In genomic region chr1:162548917-162549613, GRCm38 (mm10) we compare ENCODE assay signal across 7 mouse cellular contexts. TPM values are rescaled to one million over a fixed set of nuclear protein-coding genes. Genes with fewer than 3 reads are reported as not detected.
A peak's percentile ranks its signal among the peaks of the same experiment; 100 is the strongest.
DNase-seq lines count a peak whose midpoint lies in the region; ATAC-seq and TF ChIP-seq lines count a peak whose summit lies in the region.

No protein-coding gene starts in this region.

- no peak for TF ChIP-seq POLR2A in limb, embryonic 14.5 days (IDR thresholded peaks at IDR 0.05; ENCODE audit: borderline replicate concordance, extremely low read depth, insufficient read depth, insufficient read length)

- 69% methylated on average over 10 of the region's 10 CpGs for WGBS in forebrain, embryonic 12.5 days
- 61% methylated on average over 10 of the region's 10 CpGs for WGBS in limb, embryonic 14.5 days
- WGBS in stomach, postnatal 0 days = 57% methylated on average over 10 of the region's 10 CpGs

- no peak for TF ChIP-seq EP300 in stomach, postnatal 0 days (optimal IDR thresholded peaks at IDR 0.05)

- no peaks in the 10 kb centered on the region for H3K27me3 ChIP-seq in megakaryocyte, embryonic 14.5 days (replicated peaks)
- no peaks in the 10 kb centered on the region for H3K27me3 ChIP-seq in forebrain, embryonic 12.5 days
- no peaks in the 10 kb centered on the region for H3K27me3 ChIP-seq in limb, embryonic 14.5 days (ENCODE audit: control insufficient read depth, insufficient read depth, low read length)
- H3K27me3 ChIP-seq in stomach, postnatal 0 days (ENCODE audit: control insufficient read depth, insufficient read depth, low read length) = no peaks in the 10 kb centered on the region

- peaks cover 24% of the 10 kb centered on the region for H3K36me3 ChIP-seq in megakaryocyte, embryonic 14.5 days (replicated peaks; ENCODE audit: low read length)
- H3K36me3 ChIP-seq in forebrain, embryonic 12.5 days (replicated peaks) = peaks cover 24% of the 10 kb centered on the region
- H3K36me3 ChIP-seq in limb, embryonic 14.5 days (ENCODE audit: control insufficient read depth, insufficient read depth, low read length) = peaks cover 24% of the 10 kb centered on the region
- H3K36me3 ChIP-seq in stomach, postnatal 0 days (ENCODE audit: control insufficient read depth, insufficient read depth, low read length) = peaks cover 4% of the 10 kb centered on the region; the same call in 1 of the 2 replicates

- no peaks in the 10 kb centered on the region for H3K9me3 ChIP-seq in megakaryocyte, embryonic 14.5 days
- H3K9me3 ChIP-seq in forebrain, embryonic 12.5 days = no peaks in the 10 kb centered on the region
- H3K9me3 ChIP-seq in limb, embryonic 14.5 days (ENCODE audit: control insufficient read depth, low read length) = no peaks in the 10 kb centered on the region
- H3K9me3 ChIP-seq in stomach, postnatal 0 days (ENCODE audit: control insufficient read depth, low read length) = no peaks in the 10 kb centered on the region

- H3K4me2 ChIP-seq in forebrain, embryonic 12.5 days = peak overlapping the region; percentile 93
- peak overlapping the region; percentile 82 for H3K4me2 ChIP-seq in limb, embryonic 14.5 days (replicated peaks; ENCODE audit: low read depth, low read length, severe bottlenecking)
- peak overlapping the region; percentile 68 for H3K4me2 ChIP-seq in stomach, postnatal 0 days (replicated peaks; ENCODE audit: low read depth)

- H3K4me1 ChIP-seq in megakaryocyte, embryonic 14.5 days = peaks cover 43% of the 10 kb centered on the region
- H3K4me1 ChIP-seq in forebrain, embryonic 12.5 days = peaks cover 16% of the 10 kb centered on the region
- H3K4me1 ChIP-seq in limb, embryonic 14.5 days (ENCODE audit: control insufficient read depth, insufficient read depth, low read length) = peaks cover 11% of the 10 kb centered on the region; the same call in 1 of the 2 replicates
- no peaks in the 10 kb centered on the region for H3K4me1 ChIP-seq in stomach, postnatal 0 days (replicated peaks; ENCODE audit: control insufficient read depth, insufficient read depth)

- TF ChIP-seq CTCF in stomach, postnatal 0 days (IDR thresholded peaks at IDR 0.05; ENCODE audit: low read depth) = no peak

- DNase-seq in limb, embryonic 14.5 days (ENCODE audit: low spot score) = no peak
- no peak for DNase-seq in stomach, postnatal 0 days (ENCODE audit: low spot score)
- no peak for DNase-seq in left cerebral cortex, adult 8-10 months (ENCODE audit: low spot score in 2 of 2)
- DNase-seq in frontal cortex, postnatal 36 days (ENCODE audit: low spot score in 2 of 2) = no peak

- H3K9ac ChIP-seq in forebrain, embryonic 12.5 days = peak overlapping the region; percentile 72; the same call in 1 of the 2 replicates
- H3K9ac ChIP-seq in limb, embryonic 14.5 days (ENCODE audit: low read depth, low read length, severe bottlenecking) = peak overlapping the region; percentile 50; the same call in 1 of the 2 replicates
- H3K9ac ChIP-seq in stomach, postnatal 0 days (ENCODE audit: low read length) = peak overlapping the region; percentile 58; the same call in 1 of the 2 replicates

- peak overlapping the region; percentile 54 for H3K27ac ChIP-seq in forebrain, embryonic 12.5 days
- H3K27ac ChIP-seq in limb, embryonic 14.5 days (replicated peaks; ENCODE audit: low read depth, low read length) = peak overlapping the region; percentile 45
- H3K27ac ChIP-seq in stomach, postnatal 0 days (replicated peaks) = no peak overlapping the region

- H3K4me3 ChIP-seq in megakaryocyte, embryonic 14.5 days (replicated peaks) = peak overlapping the region; percentile 97
- H3K4me3 ChIP-seq in forebrain, embryonic 12.5 days (replicated peaks) = peak overlapping the region; percentile 71
- H3K4me3 ChIP-seq in limb, embryonic 14.5 days (replicated peaks; ENCODE audit: low read length) = peak overlapping the region; percentile 76
- H3K4me3 ChIP-seq in stomach, postnatal 0 days (ENCODE audit: low read depth, low read length) = peak overlapping the region; percentile 49

- no peak for ATAC-seq in megakaryocyte, adult 5-6 weeks (ENCODE audit: poor library complexity, severe bottlenecking)
- no peak for ATAC-seq in forebrain, embryonic 12.5 days (ENCODE audit: low FRiP score)
- no peak for ATAC-seq in limb, embryonic 14.5 days (ENCODE audit: low FRiP score, low read depth)
- no peak for ATAC-seq in stomach, postnatal 0 days (ENCODE audit: low FRiP score, low TSS enrichment)

RNA-seq across cellular contexts. Expression of gene Mettl13, which starts 0.7 kb away (rescaled TPM):
- 2.8 and 2.9 TPM in 2 replicates for polyA plus RNA-seq in megakaryocyte, embryonic 14.5 days (2012; ENCODE audit: insufficient read depth, low replicate concordance)
- total RNA-seq in megakaryocyte, adult 5-6 weeks (2015) = 1.9 and 3.2 TPM in 2 replicates
- 4.7 and 5.8 TPM in 2 replicates for total RNA-seq in megakaryocyte, adult 5-6 weeks (2017)
- 23.4 and 26.1 TPM in 2 replicates for polyA plus RNA-seq in forebrain, embryonic 12.5 days (2016; fragmentation: Nextera tagmentation; extraction: Ambion mirVana)
- polyA plus RNA-seq in limb, embryonic 14.5 days (2012; rRNA removed) = 16.3 and 17.9 TPM in 2 replicates
- polyA plus RNA-seq in limb, embryonic 14.5 days (2014; fragmentation: Nextera tagmentation; extraction: Ambion mirVana) = 17.0 and 18.3 TPM in 2 replicates
- 9.0 and 9.1 TPM in 2 replicates for polyA plus RNA-seq in stomach, postnatal 0 days (2015; fragmentation: Nextera tagmentation; extraction: Ambion mirVana)
- 10 to 100 TPM; 11.9 to 16.4 (median 13.2) TPM for total RNA-seq in left cerebral cortex, adult 8-10 months (2022)

RNA-seq across cellular contexts. Expression of gene Vamp4, which starts 21.2 kb away (rescaled TPM):
- 1.2 and 5.4 TPM in 2 replicates for polyA plus RNA-seq in megakaryocyte, embryonic 14.5 days (2012; ENCODE audit: insufficient read depth, low replicate concordance)
- 78.4 and 90.1 TPM in 2 replicates for total RNA-seq in megakaryocyte, adult 5-6 weeks (2015)
- 43.3 and 43.5 TPM in 2 replicates for total RNA-seq in megakaryocyte, adult 5-6 weeks (2017)
- polyA plus RNA-seq in forebrain, embryonic 12.5 days (2016; fragmentation: Nextera tagmentation; extraction: Ambion mirVana) = 61.2 and 66.2 TPM in 2 replicates
- polyA plus RNA-seq in limb, embryonic 14.5 days (2012; rRNA removed) = 35.5 and 47.0 TPM in 2 replicates
- polyA plus RNA-seq in limb, embryonic 14.5 days (2014; fragmentation: Nextera tagmentation; extraction: Ambion mirVana) = 68.9 and 73.5 TPM in 2 replicates
- 32.9 and 33.1 TPM in 2 replicates for polyA plus RNA-seq in stomach, postnatal 0 days (2015; fragmentation: Nextera tagmentation; extraction: Ambion mirVana)
- total RNA-seq in left cerebral cortex, adult 8-10 months (2022) = 100 to 1,000 TPM in 3 of 4 experiments, 10 to 100 TPM in 1; 97.3 to 120 (median 106) TPM
